Mouse (Mus musculus): ENCODE data around the gene Ccl5. TPM values are rescaled to one million over a fixed set of nuclear protein-coding genes. Genes with fewer than 3 reads are reported as not detected.

Gene Ccl5
- polyA plus RNA-seq, 1 experiment, result 70.3 TPM

GRCm38 (mm10) chr11:83569249-83569648 lies 38.9 kb upstream of the Ccl5 start:
- no peak for DNase-seq
- Histone ChIP-seq H3K36me3 (ENCODE audit: control insufficient read depth, insufficient read depth, low read length) (no peaks in the 10 kb centered on the region), H3K27ac (ENCODE audit: insufficient read depth, low read depth, low read length) (no peak overlapping the region), H3K27me3 (replicated peaks; ENCODE audit: control insufficient read depth, insufficient read depth, low read length) (no peaks in the 10 kb centered on the region), H3K4me1 (ENCODE audit: control insufficient read depth, insufficient read depth, low read length) (no peaks in the 10 kb centered on the region), H3K4me3 (ENCODE audit: insufficient read depth, low read depth, low read length) (no peak overlapping the region)
- WGBS, result 98% methylated on average over 7 of the region's 7 CpGs
- TF ChIP-seq POLR2A (IDR thresholded peaks at IDR 0.05; ENCODE audit: low read depth, low read length) (no peak), CTCF (conservative IDR thresholded peaks at IDR 0.05; ENCODE audit: insufficient read depth, insufficient read length, low read depth, low read length) (no peak)

GRCm38 (mm10) chr11:83568786-83569185 lies 38.5 kb upstream of the Ccl5 start:
- WGBS, result 93% methylated on average over 3 of the region's 3 CpGs
- Histone ChIP-seq H3K4me3 (ENCODE audit: insufficient read depth, low read depth, low read length) (no peak overlapping the region), H3K4me1 (ENCODE audit: control insufficient read depth, insufficient read depth, low read length) (no peaks in the 10 kb centered on the region), H3K27ac (ENCODE audit: insufficient read depth, low read depth, low read length) (no peak overlapping the region), H3K27me3 (replicated peaks; ENCODE audit: control insufficient read depth, insufficient read depth, low read length) (no peaks in the 10 kb centered on the region), H3K36me3 (ENCODE audit: control insufficient read depth, insufficient read depth, low read length) (no peaks in the 10 kb centered on the region)
- TF ChIP-seq POLR2A (IDR thresholded peaks at IDR 0.05; ENCODE audit: low read depth, low read length), result no peak
- no peak for TF ChIP-seq CTCF (conservative IDR thresholded peaks at IDR 0.05; ENCODE audit: insufficient read depth, insufficient read length, low read depth, low read length)
- no peak for DNase-seq

- Histone ChIP-seq H3K4me3 (ENCODE audit: insufficient read depth, low read depth, low read length) (no peak overlapping the region), H3K27ac (ENCODE audit: insufficient read depth, low read depth, low read length) (no peak overlapping the region), H3K4me1 (ENCODE audit: control insufficient read depth, insufficient read depth, low read length) (no peaks in the 10 kb centered on the region), H3K36me3 (ENCODE audit: control insufficient read depth, insufficient read depth, low read length) (no peaks in the 10 kb centered on the region), H3K27me3 (replicated peaks; ENCODE audit: control insufficient read depth, insufficient read depth, low read length) (no peaks in the 10 kb centered on the region)
- 82% methylated on average over 9 of the region's 9 CpGs for WGBS
- TF ChIP-seq POLR2A (IDR thresholded peaks at IDR 0.05; ENCODE audit: low read depth, low read length), result no peak
- no peak for TF ChIP-seq CTCF (conservative IDR thresholded peaks at IDR 0.05; ENCODE audit: insufficient read depth, insufficient read length, low read depth, low read length)
- no peak for DNase-seq
Measured at GRCm38 (mm10) chr11:83568061-83568460, 37.7 kb upstream of the Ccl5 start.

GRCm38 (mm10) chr11:83567311-83567710 lies 37.0 kb upstream of the Ccl5 start:
- no peak for DNase-seq
- Histone ChIP-seq H3K4me1 (ENCODE audit: control insufficient read depth, insufficient read depth, low read length) (no peaks in the 10 kb centered on the region), H3K27me3 (replicated peaks; ENCODE audit: control insufficient read depth, insufficient read depth, low read length) (no peaks in the 10 kb centered on the region), H3K36me3 (ENCODE audit: control insufficient read depth, insufficient read depth, low read length) (no peaks in the 10 kb centered on the region), H3K4me3 (ENCODE audit: insufficient read depth, low read depth, low read length) (no peak overlapping the region), H3K27ac (ENCODE audit: insufficient read depth, low read depth, low read length) (no peak overlapping the region)
- 77% methylated on average over 7 of the region's 7 CpGs for WGBS
- TF ChIP-seq POLR2A (IDR thresholded peaks at IDR 0.05; ENCODE audit: low read depth, low read length) (no peak), CTCF (conservative IDR thresholded peaks at IDR 0.05; ENCODE audit: insufficient read depth, insufficient read length, low read depth, low read length) (no peak)

GRCm38 (mm10) chr11:83566617-83567016 lies 36.3 kb upstream of the Ccl5 start:
- Histone ChIP-seq H3K36me3 (ENCODE audit: control insufficient read depth, insufficient read depth, low read length) (no peaks in the 10 kb centered on the region), H3K4me1 (ENCODE audit: control insufficient read depth, insufficient read depth, low read length) (no peaks in the 10 kb centered on the region), H3K27ac (ENCODE audit: insufficient read depth, low read depth, low read length) (no peak overlapping the region), H3K27me3 (replicated peaks; ENCODE audit: control insufficient read depth, insufficient read depth, low read length) (no peaks in the 10 kb centered on the region), H3K4me3 (ENCODE audit: insufficient read depth, low read depth, low read length) (no peak overlapping the region)
- DNase-seq, result no peak
- TF ChIP-seq CTCF (conservative IDR thresholded peaks at IDR 0.05; ENCODE audit: insufficient read depth, insufficient read length, low read depth, low read length) (no peak), POLR2A (IDR thresholded peaks at IDR 0.05; ENCODE audit: low read depth, low read length) (no peak)

GRCm38 (mm10) chr11:83563754-83564153 lies 33.4 kb upstream of the Ccl5 start:
- 39% methylated on average over 2 of the region's 2 CpGs for WGBS
- no peak overlapping the region for H3K4me3 ChIP-seq (ENCODE audit: insufficient read depth, low read depth, low read length)

GRCm38 (mm10) chr11:83562311-83562887 lies 32.1 kb upstream of the Ccl5 start:
- Histone ChIP-seq H3K36me3 (ENCODE audit: control insufficient read depth, insufficient read depth, low read length) (no peaks in the 10 kb centered on the region), H3K27ac (ENCODE audit: insufficient read depth, low read depth, low read length) (no peak overlapping the region), H3K4me1 (ENCODE audit: control insufficient read depth, insufficient read depth, low read length) (no peaks in the 10 kb centered on the region), H3K27me3 (replicated peaks; ENCODE audit: control insufficient read depth, insufficient read depth, low read length) (no peaks in the 10 kb centered on the region), H3K4me3 (ENCODE audit: insufficient read depth, low read depth, low read length) (no peak overlapping the region)
- DNase-seq, result no peak
- WGBS, result 61% methylated on average over 6 of the region's 6 CpGs
- TF ChIP-seq CTCF (conservative IDR thresholded peaks at IDR 0.05; ENCODE audit: insufficient read depth, insufficient read length, low read depth, low read length) (no peak), POLR2A (IDR thresholded peaks at IDR 0.05; ENCODE audit: low read depth, low read length) (no peak)

More at GRCm38 (mm10) chr11:83563754-83564153, 33.4 kb upstream of the Ccl5 start:
- H3K36me3 ChIP-seq (ENCODE audit: control insufficient read depth, insufficient read depth, low read length), result no peaks in the 10 kb centered on the region
- TF ChIP-seq CTCF (conservative IDR thresholded peaks at IDR 0.05; ENCODE audit: insufficient read depth, insufficient read length, low read depth, low read length) (no peak), POLR2A (IDR thresholded peaks at IDR 0.05; ENCODE audit: low read depth, low read length) (no peak)
- H3K27me3 ChIP-seq (replicated peaks; ENCODE audit: control insufficient read depth, insufficient read depth, low read length), result no peaks in the 10 kb centered on the region
- no peaks in the 10 kb centered on the region for H3K4me1 ChIP-seq (ENCODE audit: control insufficient read depth, insufficient read depth, low read length)
- peak; percentile 35 for DNase-seq
- 0 out of 2 replicates have a peak overlapping the region, but pooled peaks have one; percentile 26 for H3K27ac ChIP-seq (ENCODE audit: insufficient read depth, low read depth, low read length)
